Mouse (Mus musculus): Measurements from ENCODE around the gene Aff1. TPM values are rescaled to one million over a fixed set of nuclear protein-coding genes. Genes with fewer than 3 reads are reported as not detected.

Aff1 gene
- polyA plus RNA-seq, 1 experiment: 19.2 TPM

GRCm38 (mm10) chr5:103857151-103857550 is 165.0 kb downstream of the Aff1 start:
- no peak for DNase-seq
- TF ChIP-seq CTCF (IDR thresholded peaks at IDR 0.05; ENCODE audit: insufficient read depth, low read length) (no peak), POLR2A (IDR thresholded peaks at IDR 0.05; ENCODE audit: borderline replicate concordance, extremely low read depth, low read depth, low read length) (no peak)
- 89% methylated on average over 2 of the region's 2 CpGs for WGBS
- no peaks in the 10 kb centered on the region for H3K4me1 ChIP-seq (ENCODE audit: control insufficient read depth, insufficient read depth, low read length)
- no peak overlapping the region for H3K4me3 ChIP-seq (replicated peaks; ENCODE audit: extremely low read depth, low read depth, low read length)

GRCm38 (mm10) chr5:103860622-103861021 is 168.4 kb downstream of the Aff1 start:
- TF ChIP-seq POLR2A (IDR thresholded peaks at IDR 0.05; ENCODE audit: borderline replicate concordance, extremely low read depth, low read depth, low read length) (no peak), CTCF (IDR thresholded peaks at IDR 0.05; ENCODE audit: insufficient read depth, low read length) (no peak)

GRCm38 (mm10) chr5:103863759-103864158 is 171.6 kb downstream of the Aff1 start:
- no peak for DNase-seq
- H3K4me1 ChIP-seq (ENCODE audit: control insufficient read depth, insufficient read depth, low read length): no peaks in the 10 kb centered on the region
- 96% methylated on average over 4 of the region's 4 CpGs for WGBS
- TF ChIP-seq CTCF (IDR thresholded peaks at IDR 0.05; ENCODE audit: insufficient read depth, low read length): no peak
- TF ChIP-seq POLR2A (IDR thresholded peaks at IDR 0.05; ENCODE audit: borderline replicate concordance, extremely low read depth, low read depth, low read length): no peak
- no peak overlapping the region for H3K4me3 ChIP-seq (replicated peaks; ENCODE audit: extremely low read depth, low read depth, low read length)

More at GRCm38 (mm10) chr5:103860622-103861021, 168.4 kb downstream of the Aff1 start:
- no peak for DNase-seq
- Histone ChIP-seq H3K4me3 (replicated peaks; ENCODE audit: extremely low read depth, low read depth, low read length) (no peak overlapping the region), H3K4me1 (ENCODE audit: control insufficient read depth, insufficient read depth, low read length) (no peaks in the 10 kb centered on the region)
- WGBS: 92% methylated on average over 11 of the region's 11 CpGs

GRCm38 (mm10) chr5:103889766-103890165 is 197.6 kb downstream of the Aff1 start:
- no peaks in the 10 kb centered on the region for H3K4me1 ChIP-seq (ENCODE audit: control insufficient read depth, insufficient read depth, low read length)
- H3K4me3 ChIP-seq (replicated peaks; ENCODE audit: extremely low read depth, low read depth, low read length): no peak overlapping the region
- TF ChIP-seq POLR2A (IDR thresholded peaks at IDR 0.05; ENCODE audit: borderline replicate concordance, extremely low read depth, low read depth, low read length) (no peak), CTCF (IDR thresholded peaks at IDR 0.05; ENCODE audit: insufficient read depth, low read length) (no peak)
- DNase-seq: no peak
- WGBS: 68% methylated on average over 15 of the region's 15 CpGs

GRCm38 (mm10) chr5:103898310-103898709 is 206.1 kb downstream of the Aff1 start:
- no peaks in the 10 kb centered on the region; the same call in 1 of the 2 replicates for H3K4me1 ChIP-seq (ENCODE audit: control insufficient read depth, insufficient read depth, low read length)
- no peak for DNase-seq
- TF ChIP-seq POLR2A (IDR thresholded peaks at IDR 0.05; ENCODE audit: borderline replicate concordance, extremely low read depth, low read depth, low read length): no peak
- no peak for TF ChIP-seq CTCF (IDR thresholded peaks at IDR 0.05; ENCODE audit: insufficient read depth, low read length)
- 23% methylated on average over 1 of the region's 1 CpGs for WGBS
- no peak overlapping the region for H3K4me3 ChIP-seq (replicated peaks; ENCODE audit: extremely low read depth, low read depth, low read length)

Other genes starting within 250 kb of the Aff1 start
- 18.7 and 20.6 TPM in 2 replicates for gene Slc10a6, start 63.0 kb upstream of the Aff1 start, polyA plus RNA-seq (2012; rRNA removed)
- gene 1700016H13Rik, start 36.4 kb upstream of the Aff1 start, polyA plus RNA-seq (2012; rRNA removed): 0.16 and 0.21 TPM in 2 replicates
- gene Klhl8, start 218.9 kb downstream of the Aff1 start, polyA plus RNA-seq (2012; rRNA removed): 5.0 and 9.0 TPM in 2 replicates

All from lung, adult 2 months (tissue).